Mouse (Mus musculus) right cerebral cortex, adult 18-20 months (tissue): ENCODE results near the gene Agt.

Source experiments
- DNase-seq: peaks from one replicate; pipeline ENCODE4 v3.0.0; 2022; ENCODE audit warnings: mixed read lengths

Gene Agt

DNA sequence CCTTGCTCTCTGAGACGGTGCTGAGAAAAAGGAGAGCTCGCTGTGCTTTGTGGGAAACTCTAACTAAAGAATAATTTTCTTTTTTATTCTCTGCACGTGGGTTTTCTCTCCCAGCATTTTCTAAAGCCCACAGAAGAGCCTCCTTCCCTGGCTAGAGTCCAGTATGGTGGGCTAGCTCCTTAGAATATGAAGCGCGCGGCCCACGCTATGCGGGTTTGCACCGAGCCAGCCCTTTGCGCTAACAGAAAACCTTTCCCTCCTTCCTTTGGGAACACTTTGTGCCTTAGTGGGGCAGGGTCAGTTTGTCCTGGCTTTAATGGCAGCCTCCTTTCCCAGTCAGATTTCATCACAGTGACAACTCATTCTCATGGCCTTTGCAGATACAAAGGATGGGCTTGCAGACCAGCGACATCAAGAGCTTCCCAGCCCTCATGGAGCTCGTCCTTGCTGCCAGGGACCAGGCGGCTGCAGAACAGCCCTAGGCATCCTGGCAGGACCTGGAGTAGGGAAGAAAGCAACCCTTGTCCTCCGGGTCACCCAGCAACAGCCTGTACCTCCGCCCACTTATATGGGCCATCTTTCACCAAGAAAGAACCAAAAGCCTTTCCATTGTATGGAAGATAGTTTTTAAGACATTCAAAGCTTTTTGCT is 18.4 kb downstream of the Agt start:
- DNase-seq = peak; percentile 51

DNA sequence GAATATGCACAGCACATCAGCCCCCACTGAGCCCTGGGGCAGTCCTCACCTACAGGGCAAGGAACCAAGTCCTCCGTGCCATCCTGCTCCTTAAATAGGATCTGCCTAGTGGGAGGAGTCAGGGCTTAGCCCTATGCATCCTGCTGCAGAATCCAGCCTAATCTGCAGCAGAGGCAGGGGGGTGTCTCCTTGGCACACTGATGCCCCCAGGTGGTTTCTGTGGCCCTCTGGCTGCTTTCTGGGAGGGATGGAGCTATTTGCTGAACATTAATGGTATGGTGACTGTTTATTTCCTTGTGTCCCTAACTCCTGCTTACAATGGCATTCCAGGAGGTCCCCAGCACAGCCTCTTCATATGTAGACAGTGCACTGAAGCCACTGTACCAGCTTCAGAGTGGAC is 21.3 kb downstream of the Agt start:
- no peak for DNase-seq

DNA sequence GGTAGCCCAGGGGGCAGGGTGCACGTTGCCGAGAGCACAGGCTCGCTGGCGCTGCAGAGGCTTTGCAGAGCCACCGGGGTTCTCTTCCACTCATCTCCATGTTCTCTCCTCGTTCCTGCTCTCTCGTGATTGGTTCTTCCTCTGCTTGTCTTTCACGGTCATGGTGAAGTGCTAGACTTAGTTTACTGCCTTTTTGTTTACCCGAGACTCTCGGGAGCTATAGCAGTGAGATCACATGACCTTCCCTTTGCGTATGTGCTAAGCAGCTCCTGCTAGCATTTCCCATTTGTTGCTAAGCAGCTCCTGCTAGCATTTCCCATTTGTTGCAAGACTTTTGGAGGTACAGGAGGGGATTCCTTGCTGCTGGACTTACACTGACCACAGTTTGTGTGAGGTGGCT is 22.2 kb downstream of the Agt start:
- DNase-seq = no peak

DNA sequence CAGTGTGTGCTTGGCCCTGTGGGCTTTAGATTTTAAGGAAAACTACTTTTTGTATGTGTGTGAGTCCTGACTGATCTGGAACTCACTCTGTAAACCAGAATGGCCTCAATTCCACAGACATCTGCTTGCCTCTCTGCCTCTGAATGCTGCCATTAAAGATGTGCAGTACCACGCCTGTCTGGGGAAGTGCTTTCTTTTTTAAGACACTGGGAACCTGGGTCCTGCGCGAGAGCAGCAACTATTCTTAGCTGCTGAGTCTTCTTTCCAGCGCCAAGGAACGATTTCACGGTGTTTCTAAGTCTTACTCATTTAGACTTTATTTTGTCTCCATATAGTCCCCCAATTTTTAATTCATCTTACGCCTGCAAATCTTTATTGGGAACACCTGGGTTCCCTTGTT is 22.7 kb downstream of the Agt start:
- DNase-seq = peak; percentile 48

DNA sequence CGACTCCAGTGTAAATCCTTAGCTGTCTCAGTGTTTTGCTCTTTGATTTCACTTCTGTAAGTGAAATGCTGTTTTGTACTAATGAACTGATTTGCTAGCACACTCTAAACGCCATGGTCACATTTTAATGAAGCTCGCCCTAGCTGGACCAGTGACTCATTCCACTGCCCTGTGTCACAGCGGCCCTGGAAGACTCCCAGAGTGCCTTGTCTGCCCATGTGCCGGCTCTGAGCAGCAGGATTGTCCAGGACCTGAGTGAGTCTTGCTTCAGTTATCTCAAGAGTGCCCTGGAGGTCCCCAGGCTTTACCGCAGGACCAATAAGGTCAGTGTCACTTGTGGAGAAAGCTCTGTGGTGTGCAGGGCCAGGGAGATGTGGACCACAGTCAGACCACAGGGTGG is 23.1 kb downstream of the Agt start:
- no peak for DNase-seq

DNA sequence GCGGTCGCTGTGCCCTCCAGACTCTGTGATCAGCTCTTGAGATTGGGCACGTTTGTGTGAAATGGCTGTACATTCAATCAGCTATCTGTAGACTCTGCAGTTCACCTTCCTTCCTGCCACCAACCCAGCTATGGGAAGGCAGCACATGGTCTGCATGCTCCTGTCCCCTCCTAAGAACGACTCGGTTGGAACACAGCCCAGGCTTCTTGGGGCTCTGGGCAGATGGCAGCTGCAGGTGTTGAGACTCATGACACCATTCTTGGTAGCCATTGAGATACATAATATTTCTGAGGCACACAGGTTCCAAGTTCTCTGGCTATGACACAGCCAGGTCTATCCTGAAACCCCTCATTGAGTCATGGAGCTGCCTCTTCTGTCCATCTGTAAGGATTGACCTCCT is 26.2 kb downstream of the Agt start:
- DNase-seq = no peak

DNA sequence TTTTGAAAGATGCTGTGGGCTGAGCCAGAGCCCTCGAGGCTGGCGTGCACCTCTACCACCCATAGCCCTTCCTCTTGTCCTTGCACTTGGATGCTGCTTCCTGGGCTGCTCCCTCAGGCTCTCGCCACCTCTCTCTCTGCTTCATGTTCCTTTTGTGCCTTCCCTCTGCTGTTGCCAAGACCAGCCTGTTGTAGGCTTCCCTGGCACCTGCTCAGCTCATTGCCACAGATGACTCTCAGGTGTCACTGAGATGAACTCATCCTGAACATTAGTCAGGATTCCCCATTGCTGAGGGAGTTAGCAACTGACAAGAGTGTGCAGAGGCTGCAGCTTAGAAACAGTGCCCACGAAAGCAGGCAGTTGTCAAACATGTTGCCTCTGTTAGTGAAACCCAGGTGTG is 27.5 kb downstream of the Agt start:
- no peak for DNase-seq

DNA sequence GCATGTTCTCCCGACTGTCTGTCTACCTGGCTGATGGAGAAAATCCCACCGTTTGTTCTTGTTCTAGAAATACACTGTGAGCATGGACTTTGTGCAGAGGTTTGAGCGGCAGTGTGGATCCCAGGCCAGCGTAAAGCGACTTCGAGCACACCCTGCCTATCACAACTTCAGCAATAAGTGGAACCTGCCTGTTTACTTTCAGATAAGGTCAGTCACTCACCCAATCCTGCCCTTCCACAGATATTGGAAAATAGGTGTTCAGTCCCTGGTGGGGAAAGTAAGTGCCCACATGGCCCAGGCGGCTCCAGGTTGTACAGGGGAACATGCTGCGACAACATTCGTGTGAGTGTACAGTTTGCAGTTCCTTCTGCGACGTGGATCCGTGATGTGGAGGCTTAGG is 28.6 kb downstream of the Agt start:
- no peak for DNase-seq

DNA sequence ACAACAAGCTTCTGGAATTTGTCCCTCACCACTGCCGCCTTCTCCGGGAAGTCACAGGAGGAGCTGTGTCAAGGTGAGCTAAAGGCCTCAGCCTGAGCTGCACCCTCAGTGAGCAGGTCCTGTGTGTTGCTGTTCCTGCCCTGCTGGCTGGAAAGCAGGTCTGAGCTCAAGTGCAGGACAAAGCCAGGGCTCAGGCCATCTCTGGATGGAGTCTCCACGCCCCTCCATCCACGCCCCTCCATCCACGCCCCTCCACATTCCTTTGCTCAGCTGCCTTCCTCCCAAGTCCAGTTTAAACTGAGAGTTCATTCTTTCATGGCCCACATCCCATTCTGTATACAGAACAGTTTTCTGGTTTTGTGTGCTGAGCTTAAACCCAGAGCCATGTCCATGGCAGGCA is 34.1 kb downstream of the Agt start:
- no peak for DNase-seq

DNA sequence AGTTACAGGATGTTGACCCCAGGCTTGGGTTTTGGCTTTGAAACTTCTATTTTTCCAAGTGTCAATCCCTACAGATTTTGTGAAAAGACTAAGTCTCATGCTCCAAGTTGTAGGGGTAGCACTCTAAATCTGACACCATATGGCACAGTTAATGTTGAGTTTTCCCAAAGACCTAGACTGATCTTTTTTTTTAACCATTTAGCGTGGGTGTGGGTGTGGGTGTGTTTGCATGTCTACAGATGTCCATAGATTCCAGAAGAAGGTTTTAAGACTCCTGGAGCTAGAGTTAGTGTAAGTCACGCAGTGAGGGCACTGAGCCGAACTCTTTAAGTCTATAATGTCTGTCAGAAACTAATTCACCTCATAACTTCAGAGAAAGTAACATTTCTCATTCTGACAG is 36.9 kb downstream of the Agt start:
- peak; percentile 57 for DNase-seq

DNA sequence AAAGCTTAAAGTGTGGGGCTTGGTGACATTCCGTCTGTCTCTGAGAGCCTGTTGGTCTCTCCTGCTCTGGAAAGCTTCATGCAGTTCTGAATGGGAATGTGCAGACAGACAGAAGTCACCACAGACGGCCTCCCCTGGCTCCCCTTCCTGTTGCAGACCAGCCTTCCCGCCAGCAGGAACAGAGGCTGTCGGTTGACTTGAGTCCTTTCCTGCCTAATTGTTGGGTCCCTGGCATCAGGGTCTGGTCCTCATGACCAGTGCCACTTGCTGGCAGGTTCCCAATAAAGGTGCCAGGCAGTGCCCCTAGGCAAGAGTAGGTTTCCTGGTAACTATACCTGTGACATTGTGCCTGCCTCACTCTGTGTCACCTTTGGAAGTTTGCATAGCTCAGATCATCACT is 38.5 kb downstream of the Agt start:
- DNase-seq = no peak

DNA sequence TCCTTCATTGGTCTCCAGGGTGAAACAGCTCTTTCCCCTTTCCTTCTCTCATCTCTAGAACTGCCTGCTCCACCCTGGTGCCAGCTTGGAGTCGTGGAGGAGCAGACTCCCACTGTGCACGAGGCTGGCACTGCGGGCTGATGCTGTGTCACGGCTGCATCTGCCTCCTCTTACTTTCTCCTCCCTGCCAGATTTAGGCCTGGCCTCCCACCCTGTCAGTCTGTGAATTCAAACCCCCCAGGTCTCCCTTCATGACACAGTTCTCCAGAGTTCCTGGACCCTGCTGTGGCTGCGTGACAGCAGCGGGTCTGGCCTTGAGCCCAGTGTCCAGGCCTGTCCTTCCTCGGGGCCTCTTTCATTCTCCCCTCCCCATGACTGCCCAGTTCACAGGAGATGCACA is 39.0 kb downstream of the Agt start:
- DNase-seq = peak; percentile 71

DNA sequence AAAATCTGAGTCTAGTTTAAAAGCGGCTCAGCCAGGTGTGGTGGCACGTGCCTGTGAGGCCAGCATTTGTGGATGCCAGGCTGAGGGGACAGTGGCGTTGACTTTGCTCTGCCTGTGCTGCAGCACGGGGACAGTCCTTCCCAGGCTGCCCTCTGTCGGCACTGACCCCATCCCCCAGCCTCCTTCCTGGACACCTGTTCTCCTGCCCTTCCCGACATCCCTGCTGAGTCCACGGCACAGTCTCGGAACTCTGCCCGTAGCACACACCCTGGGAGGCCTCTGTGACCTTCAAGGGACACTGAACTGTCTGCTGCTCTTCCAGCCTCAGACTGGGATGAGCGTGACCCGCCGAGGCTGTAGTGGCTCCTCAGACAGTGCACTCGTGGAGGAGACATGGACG is 39.4 kb downstream of the Agt start:
- no peak for DNase-seq

DNA sequence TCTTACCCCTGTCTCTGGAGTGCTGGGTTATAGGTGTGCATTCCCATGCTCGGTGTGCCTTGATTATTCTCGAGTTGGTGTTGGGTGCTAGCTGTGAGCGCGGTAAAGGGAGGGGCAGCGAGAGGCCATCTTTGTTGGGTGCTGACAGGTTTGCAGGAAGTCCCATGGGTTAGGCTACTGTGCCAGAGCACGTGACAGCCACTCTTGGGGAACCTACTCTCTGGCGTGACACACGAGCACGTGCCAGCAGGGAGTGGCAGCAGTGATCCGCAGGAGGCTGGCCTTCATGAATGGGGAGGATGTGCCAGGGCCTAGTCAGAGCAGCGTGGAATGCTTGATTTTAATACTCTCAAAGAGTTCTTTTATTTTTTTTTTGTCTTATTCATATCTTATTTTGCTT is 43.2 kb downstream of the Agt start:
- no peak for DNase-seq

DNA sequence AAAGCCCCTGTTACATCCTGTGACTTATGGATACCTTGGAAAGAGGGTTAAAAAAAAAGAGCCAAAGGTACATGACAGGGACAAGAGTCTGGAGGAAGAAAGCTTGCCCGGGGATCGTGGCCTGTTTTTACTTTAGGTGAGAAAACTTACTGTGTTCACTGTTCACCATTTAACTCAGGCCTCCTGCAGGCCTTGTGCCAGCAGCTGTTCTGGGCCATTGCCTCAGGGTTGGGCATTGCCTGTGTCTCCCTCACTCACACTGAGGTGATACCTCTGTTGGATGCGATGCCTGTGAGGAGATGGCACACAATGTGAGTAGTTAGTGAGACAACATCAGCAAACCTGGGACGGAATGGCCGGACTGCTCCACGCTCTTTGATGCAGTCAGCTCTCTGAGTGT is 47.6 kb downstream of the Agt start:
- DNase-seq = no peak

DNA sequence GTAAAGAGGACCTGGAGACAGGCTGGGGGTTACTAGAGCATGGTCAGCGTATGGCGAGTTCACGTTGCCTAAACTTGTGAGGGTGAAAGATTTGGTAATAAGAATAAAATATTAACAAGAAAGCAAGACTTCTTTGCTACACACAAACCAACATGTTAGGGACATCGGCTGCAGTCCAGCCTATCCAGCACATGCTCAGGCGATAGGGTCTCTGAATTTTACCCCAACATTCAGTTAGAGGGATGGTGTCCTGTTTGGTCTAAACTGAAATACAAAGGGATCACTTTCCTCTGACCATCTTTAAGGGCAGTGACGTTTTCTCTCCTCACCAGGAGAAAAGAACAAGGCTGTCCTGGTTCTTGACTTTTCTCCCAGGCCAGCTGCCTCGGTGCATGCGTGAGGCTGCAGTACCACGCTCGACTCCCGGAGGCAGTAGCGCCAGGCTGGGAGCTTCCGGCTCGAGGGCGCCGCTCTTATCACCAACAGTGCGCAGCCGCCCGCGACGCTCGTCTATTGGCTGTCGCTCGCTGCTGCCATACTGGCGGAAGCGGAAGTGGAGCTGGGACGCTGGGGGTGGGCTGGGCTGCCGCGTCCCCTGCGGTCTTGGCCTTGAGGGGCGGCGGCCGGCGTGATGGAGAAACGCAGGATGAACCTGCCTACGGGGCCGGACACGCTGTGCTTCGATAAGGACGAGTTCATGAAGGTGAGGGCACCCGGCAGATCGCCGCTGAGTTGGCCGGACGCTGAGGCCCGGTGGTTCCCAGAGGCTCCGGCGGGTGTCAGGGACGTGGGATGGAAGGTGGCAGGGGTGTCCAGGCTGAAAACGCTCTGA is 49.0 kb downstream of the Agt start, which contains the start of gene Cog2:
TSS of gene Cog2 (plus strand) at position 519 of the 832 bp plus-strand sequence.
- DNase-seq = peak; percentile 93

DNA sequence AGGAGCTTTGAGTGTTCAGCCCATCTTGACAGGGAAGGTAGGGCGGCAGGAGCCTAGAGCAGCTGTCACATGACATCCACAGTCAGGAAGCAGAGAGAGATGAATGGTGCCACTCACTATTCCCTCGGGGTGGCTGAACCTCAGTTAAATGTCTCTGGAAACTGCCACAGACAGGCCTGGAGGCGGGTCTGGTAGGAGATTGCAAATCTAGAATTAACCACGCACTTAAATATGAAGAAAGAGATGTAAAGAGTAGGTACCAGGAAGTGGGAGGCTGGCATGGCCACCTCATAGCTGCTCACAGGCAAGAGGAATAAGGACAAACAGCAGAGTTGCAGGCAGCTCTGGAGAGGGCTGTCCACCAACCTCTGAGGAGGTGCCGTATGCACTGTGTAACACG is 52.4 kb downstream of the Agt start:
- DNase-seq = no peak

DNA sequence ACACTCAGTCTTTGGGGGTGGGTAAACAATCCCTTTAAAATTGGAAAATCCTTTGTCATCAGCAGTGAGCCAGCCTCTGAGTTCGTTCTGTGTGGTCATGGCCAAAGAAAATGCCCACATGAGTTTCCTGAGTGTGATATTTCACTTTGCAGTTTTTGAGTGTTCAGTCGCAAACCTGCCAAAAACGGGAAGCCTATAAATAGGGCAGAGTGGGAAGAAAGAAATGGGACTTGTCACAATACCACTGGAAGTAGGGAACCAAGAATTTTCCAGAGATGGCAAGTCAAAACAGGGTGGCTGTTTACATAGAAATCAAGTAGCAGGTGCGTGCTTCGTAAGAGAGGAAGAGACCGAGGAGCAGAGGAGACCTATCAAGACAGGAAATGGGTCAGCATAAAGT is 53.0 kb downstream of the Agt start:
- DNase-seq = peak; percentile 86

DNA sequence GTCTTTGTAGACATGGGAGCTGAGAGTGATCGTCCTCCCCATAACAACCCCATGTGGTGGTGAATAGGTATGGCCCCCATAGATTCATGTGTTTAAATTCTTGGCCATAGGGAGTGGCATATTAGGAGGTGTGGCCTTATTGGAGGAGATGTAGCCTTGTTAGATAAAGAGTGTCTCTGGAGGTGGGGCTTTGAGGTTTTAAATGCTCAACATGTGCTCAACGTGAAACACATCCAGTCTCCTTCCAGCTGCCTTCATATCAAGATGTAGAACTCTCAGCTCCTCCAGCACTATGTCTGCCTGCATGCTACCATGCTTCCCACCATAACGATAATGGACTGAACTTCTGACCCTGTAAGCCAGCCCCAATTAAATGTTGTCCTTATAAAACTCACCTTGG is 53.5 kb downstream of the Agt start:
- no peak for DNase-seq

DNA sequence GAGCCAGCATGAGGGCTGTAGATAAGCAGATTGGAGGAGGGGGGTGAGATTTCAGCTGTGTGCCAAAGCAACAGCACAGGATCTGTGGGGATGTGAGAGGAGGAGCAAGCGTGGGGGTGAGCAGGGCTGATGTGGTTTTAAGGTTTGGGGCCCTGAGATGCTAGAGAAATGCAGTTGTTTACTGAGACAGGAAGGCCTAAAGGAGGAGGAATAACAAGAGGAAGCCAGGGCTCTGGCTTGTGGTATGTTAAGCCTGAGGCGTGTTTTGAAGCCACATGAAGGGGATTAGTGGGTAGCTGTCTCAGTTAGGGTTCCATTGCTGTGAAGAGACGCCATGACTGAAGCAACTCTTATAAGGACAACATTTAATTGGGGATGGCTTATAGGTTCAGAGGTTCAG is 60.4 kb downstream of the Agt start:
- no peak for DNase-seq

DNA sequence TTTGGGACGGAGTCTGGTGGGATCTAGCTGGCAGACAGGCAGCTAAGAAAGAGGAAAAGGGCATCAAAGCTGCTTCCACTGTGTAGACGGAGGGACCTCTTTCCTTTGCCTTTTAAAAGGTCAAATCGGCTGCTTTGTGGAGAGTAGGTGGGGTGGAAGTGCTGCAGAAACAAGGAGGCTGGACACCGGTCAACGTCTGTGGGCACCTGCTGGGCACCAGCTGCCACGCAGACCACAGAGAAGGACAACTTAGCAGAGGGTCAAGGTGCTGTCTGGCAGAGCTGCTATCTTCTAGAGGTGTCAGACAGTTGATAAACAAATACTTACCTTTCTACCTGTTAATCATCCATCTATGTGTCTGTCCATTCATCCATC is 61.2 kb downstream of the Agt start:
- DNase-seq = no peak

DNA sequence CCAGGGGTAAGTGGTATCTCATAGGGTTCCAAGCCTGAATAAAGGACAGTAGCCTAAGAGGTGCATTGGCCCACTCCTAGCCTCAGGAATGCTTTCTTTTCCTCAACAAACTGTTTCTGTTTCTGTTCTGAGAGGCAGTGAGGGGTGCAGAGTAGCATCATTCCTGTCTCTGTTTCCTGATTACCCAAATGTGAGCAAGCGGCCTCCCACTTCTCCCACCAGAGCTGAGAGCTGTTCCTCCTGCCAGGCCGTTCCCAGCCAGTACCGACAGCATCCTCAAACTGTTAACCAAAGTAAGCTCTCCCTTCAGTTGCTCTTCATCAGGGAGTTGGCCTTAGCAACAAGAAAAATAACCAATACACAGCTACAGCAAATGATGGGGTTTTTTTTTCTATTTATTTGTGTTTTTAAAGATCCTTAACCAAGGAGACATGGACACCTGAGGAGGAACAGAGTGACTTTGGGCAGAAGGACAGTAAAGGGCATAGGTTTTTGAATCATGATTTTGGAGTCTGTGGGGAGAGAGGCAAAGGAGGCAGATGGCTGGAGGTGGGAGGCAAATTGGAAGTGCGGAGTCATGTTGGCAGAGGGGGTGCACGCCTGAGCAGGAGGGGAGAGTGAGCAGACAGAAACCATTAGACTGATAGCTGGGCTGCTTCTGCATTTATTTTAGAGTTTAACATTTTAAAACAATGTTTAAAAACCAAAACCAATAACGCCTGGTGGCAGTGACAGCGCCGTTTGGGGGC is 61.8 kb downstream of the Agt start:
- DNase-seq = peak; percentile 86
